Mouse (Mus musculus) gastrocnemius, adult 8-10 months (tissue): ENCODE results near the gene Lsm11. TPM values are rescaled to one million over a fixed set of nuclear protein-coding genes. Genes with fewer than 3 reads are reported as not detected.

Experiments used
- DNase-seq, 2 experiments: peaks; one replicate each; pipeline ENCODE4 v3.0.0; 2022; ENCODE audit warnings: low spot score in 2 of 2
- total RNA-seq, 4 experiments: library from RNA; stranded (reverse); gene quantifications; 2 replicates each; pipeline ENCODE4 v1.2.4; 2022

Lsm11 gene
- total RNA-seq, 4 experiments from 2014 or later: 1.5 to 3.1 (median 1.8) TPM

- DNase-seq: no peak
These were observed 61.3 kb downstream of the Lsm11 start for GRCm38 (mm10) chr11:45883270-45883931.

GRCm38 (mm10) chr11:45881683-45882068, 63.1 kb downstream of the Lsm11 start:
- no peak for DNase-seq

GRCm38 (mm10) chr11:45881026-45881682, 63.6 kb downstream of the Lsm11 start:
- DNase-seq: peak in 1 of 2 experiments; percentile 30

- DNase-seq: peak in 1 of 2 experiments; percentile 32
These were observed 65.4 kb downstream of the Lsm11 start for GRCm38 (mm10) chr11:45879366-45879765.

Other genes with a start within 250 kb of the Lsm11 start
- 10 to 100 TPM; 42.1 to 48.3 (median 46.0) TPM for gene Clint1, start 92.9 kb downstream of the Lsm11 start, total RNA-seq
- 1 to 10 TPM; 2.2 to 3.7 (median 2.6) TPM for gene Thg1l, start 10.6 kb upstream of the Lsm11 start, total RNA-seq
- not detected for gene Sox30, start 35.4 kb upstream of the Lsm11 start, total RNA-seq
- 1 to 10 TPM in 2 of 4 experiments, under 1 TPM in 1, not detected in 1; 0.86 to 1.9 (median 1.2) TPM for gene Gm12166, start 107.4 kb upstream of the Lsm11 start, total RNA-seq
- 1 to 10 TPM; 1.5 to 2.8 (median 2.2) TPM for gene Adam19, start 111.1 kb upstream of the Lsm11 start, total RNA-seq
- not detected for gene Nipal4, start 221.6 kb upstream of the Lsm11 start, total RNA-seq